Mouse (Mus musculus) limb, embryonic 11.5 days (tissue): ENCODE data around the gene Pygo2. TPM values are rescaled to one million over a fixed set of nuclear protein-coding genes. Genes with fewer than 3 reads are reported as not detected.

Experiments
- ATAC-seq: fragments of 200-750 bp; cut with Nextera tagmentation; 2 replicates; pipeline ENCODE4 v1.8.0; 2017; ENCODE audit warnings: low read depth; ENCODE audit not compliant: insufficient number of reproducible peaks, low FRiP score, low TSS enrichment
- DNase-seq: peaks from one replicate; pipeline ENCODE4 v3.0.0-alpha.2; 2015; ENCODE audit warnings: low spot score
- H3K27ac ChIP-seq: fragments of 300-500 bp; sonication (generic); replicated peaks from 2 replicates; pipeline ENCODE4 v1.5.1; 2014; ENCODE audit warnings: low read depth, mild to moderate bottlenecking, low read length
- H3K27me3 ChIP-seq: fragments of 300-500 bp; sonication (generic); 2 replicates; pipeline ENCODE4 v1.6.1; 2014; ENCODE audit warnings: mild to moderate bottlenecking, low read length, mixed read lengths; ENCODE audit not compliant: control insufficient read depth, insufficient read depth
- H3K36me3 ChIP-seq: fragments of 300-500 bp; sonication (generic); 2 replicates; pipeline ENCODE4 v1.6.1; 2014; ENCODE audit warnings: mild to moderate bottlenecking, low read length, moderate library complexity, mixed read lengths; ENCODE audit not compliant: control insufficient read depth, insufficient read depth
- H3K4me1 ChIP-seq: fragments of 300-500 bp; sonication (generic); 2 replicates; pipeline ENCODE4 v1.6.1; 2014; ENCODE audit warnings: low read length, mixed read lengths; ENCODE audit not compliant: control insufficient read depth, insufficient read depth
- H3K4me2 ChIP-seq: fragments of 300-500 bp; sonication (generic); 2 replicates; pipeline ENCODE4 v1.6.1; 2014; ENCODE audit warnings: low read depth, mild to moderate bottlenecking, moderate library complexity; ENCODE audit not compliant: severe bottlenecking
- H3K4me3 ChIP-seq: fragments of 300-500 bp; sonication (generic); 2 replicates; pipeline ENCODE4 v1.5.1; 2014; ENCODE audit warnings: low read depth, low read length
- H3K9ac ChIP-seq: fragments of 300-500 bp; sonication (generic); 2 replicates; pipeline ENCODE4 v1.6.1; 2014; ENCODE audit warnings: mild to moderate bottlenecking, low read length
- H3K9me3 ChIP-seq: fragments of 300-500 bp; sonication (generic); 2 replicates; pipeline ENCODE4 v1.6.1; 2016; ENCODE audit warnings: low read length; ENCODE audit not compliant: control insufficient read depth
- WGBS: fragments of 180-500 bp; shearing (Covaris S2); extraction: QIAGEN DNeasy Blood & Tissue Kit; methylation state at CpG from one replicate; pipeline ENCODE4 v1.1.7; 2014; 5-methylcytosine and 5-hydroxymethylcytosine counted together
- polyA plus RNA-seq: library from polyadenylated mRNA; unstranded; fragments of >200 nt; fragmentation: Nextera tagmentation; extraction: Ambion mirVana; gene quantifications from 2 replicates; pipeline ENCODE4 v1.2.1, GENCODE M21; 2014

Pygo2 gene
- polyA plus RNA-seq, 1 experiment from 2014 or later: 64.3 TPM

DNA sequence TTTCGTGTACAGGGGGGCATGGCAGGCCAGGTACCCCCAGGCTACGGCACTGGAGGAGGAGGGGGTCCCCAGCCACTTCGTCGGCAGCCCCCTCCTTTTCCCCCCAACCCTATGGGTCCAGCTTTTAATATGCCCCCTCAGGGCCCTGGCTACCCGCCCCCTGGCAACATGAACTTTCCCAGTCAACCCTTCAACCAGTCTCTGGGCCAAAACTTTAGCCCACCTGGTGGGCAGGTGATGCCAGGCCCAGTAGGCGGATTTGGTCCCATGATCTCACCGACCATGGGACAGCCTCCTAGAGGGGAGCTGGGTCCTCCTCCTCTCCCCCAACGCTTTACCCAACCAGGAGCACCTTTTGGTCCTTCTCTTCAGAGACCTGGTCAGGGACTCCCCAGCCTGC lies 2.6 kb downstream of the Pygo2 start:
- H3K9me3 ChIP-seq: no peaks in the 10 kb centered on the region
- no peak overlapping the region for H3K9ac ChIP-seq
- H3K27me3 ChIP-seq: no peaks in the 10 kb centered on the region
- H3K4me2 ChIP-seq: no peak overlapping the region
- DNase-seq: no peak
- peaks cover 6% of the 10 kb centered on the region; the same call in 1 of the 2 replicates for H3K36me3 ChIP-seq
- peaks cover 15% of the 10 kb centered on the region for H3K4me1 ChIP-seq
- H3K27ac ChIP-seq: no peak overlapping the region
- no peak overlapping the region for H3K4me3 ChIP-seq
- ATAC-seq: no peak
- WGBS: 93% methylated on average over 8 of the region's 8 CpGs

DNA sequence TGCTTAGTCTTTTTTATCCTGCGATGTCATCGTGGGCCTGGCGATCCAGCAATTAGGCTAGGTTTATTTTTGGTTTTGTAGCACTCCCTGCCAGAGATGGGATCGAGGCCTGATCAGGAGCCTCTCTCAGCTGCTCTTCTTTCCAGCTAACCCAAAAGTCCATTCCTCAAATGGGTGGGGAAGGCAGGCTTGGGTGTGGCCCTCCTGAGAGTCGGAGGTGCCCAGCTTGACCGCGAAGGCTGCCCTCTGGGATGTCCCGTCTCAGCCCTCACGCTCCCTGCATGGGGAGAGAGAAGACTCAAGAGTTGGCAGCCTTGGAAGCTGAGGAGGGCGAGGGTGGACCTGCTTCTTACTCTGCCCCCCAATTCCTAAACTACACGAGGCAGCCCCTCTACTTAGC lies 4.5 kb downstream of the Pygo2 start:
- no peak for ATAC-seq
- H3K4me1 ChIP-seq: peaks cover 15% of the 10 kb centered on the region
- H3K36me3 ChIP-seq: peaks cover 6% of the 10 kb centered on the region; the same call in 1 of the 2 replicates
- no peaks in the 10 kb centered on the region for H3K9me3 ChIP-seq
- H3K27ac ChIP-seq: no peak overlapping the region; the same call in 1 of the 2 replicates
- H3K4me3 ChIP-seq: no peak overlapping the region
- H3K4me2 ChIP-seq: no peak overlapping the region
- DNase-seq: no peak
- no peak overlapping the region for H3K9ac ChIP-seq
- H3K27me3 ChIP-seq: no peaks in the 10 kb centered on the region
- WGBS: 91% methylated on average over 11 of the region's 11 CpGs

DNA sequence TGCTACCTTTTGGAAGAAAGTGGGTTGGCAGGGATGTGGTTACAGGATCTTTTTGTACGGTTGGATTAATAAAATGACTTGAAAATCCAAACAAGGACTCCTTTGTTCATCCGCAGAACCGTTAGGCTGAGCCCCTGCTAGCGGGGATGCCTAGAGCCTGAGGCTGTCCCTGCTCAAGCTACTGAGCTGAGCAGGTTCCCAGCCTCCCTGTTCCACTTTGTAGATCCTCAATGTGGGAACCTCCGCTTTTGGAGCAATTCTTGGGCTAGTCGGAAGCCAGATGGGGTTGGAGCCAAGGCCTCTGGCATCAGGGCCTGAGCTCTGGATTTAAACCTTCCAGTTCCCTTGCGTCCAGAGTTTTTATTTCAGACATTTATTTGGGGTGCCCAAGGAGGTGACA lies 5.0 kb downstream of the Pygo2 start:
- no peak overlapping the region; the same call in 1 of the 2 replicates for H3K27ac ChIP-seq
- H3K4me2 ChIP-seq: no peak overlapping the region
- no peaks in the 10 kb centered on the region for H3K9me3 ChIP-seq
- no peak overlapping the region for H3K9ac ChIP-seq
- H3K36me3 ChIP-seq: peaks cover 8% of the 10 kb centered on the region; the same call in 1 of the 2 replicates
- peaks cover 15% of the 10 kb centered on the region for H3K4me1 ChIP-seq
- no peak for ATAC-seq
- H3K4me3 ChIP-seq: no peak overlapping the region
- 77% methylated on average over 7 of the region's 7 CpGs for WGBS
- H3K27me3 ChIP-seq: no peaks in the 10 kb centered on the region
- DNase-seq: no peak

DNA sequence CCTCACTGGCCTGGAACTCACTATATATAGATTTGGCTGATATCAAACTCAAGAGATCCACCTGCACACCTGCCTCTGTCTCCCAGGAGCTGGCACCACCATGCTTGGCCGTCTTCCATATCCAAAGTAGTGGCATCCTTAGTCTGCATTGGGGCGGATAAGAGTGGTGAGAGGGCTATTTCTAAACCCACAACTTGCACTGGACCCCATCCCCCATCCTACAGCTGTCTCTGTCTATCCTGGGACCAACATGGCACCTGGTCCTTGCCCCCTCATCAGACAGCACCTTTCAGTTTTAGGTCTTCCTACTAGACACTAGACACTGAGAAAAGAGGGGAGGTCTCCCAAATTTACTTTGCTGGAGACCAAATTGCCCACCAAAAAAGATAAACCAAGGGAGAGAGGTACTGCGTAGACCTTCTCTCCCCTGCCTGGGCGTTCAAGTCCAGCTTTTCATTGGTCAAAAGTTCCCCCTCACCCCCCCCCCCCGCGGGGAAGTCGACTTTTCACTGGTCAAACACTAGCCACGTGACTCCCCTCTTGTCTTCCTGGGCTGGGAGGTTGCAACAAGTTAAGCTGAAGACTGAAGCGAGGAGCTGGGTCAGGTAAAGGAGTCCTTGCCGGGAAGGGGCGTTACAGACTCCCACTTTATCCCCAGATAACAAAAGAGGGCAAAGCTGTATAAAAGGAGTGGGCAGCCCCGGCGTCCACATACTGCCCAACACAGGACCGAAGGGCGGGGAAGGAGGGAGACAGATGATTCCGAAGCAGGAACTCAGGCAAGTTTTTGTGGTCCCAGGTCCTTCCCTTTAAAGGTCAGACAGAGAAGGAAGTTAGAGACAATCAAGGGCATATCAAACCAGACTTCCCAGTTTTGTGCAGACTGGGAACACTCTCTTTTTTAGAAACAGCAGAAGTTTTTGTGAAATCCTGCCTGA lies 6.4 kb downstream of the Pygo2 start, which contains the start of gene Pbxip1:
Gene Pbxip1 (plus strand): TSS at position 531 of the 938 bp plus-strand sequence.
- Histone ChIP-seq H3K27me3 (no peaks in the 10 kb centered on the region), H3K36me3 (peaks cover 8% of the 10 kb centered on the region; the same call in 1 of the 2 replicates), H3K9me3 (no peaks in the 10 kb centered on the region), H3K27ac (0 out of 2 replicates have a peak within 1 kb of the TSS, but pooled peaks have one; percentile 0), H3K4me3 (peak within 1 kb of the TSS; percentile 44), H3K4me2 (peak within 1 kb of the TSS; percentile 53), H3K9ac (peak within 1 kb of the TSS; percentile 55; the same call in 1 of the 2 replicates), H3K4me1 (peaks cover 9% of the 10 kb centered on the region)
- ATAC-seq: peak; percentile 82
- WGBS: 6% methylated on average over 16 of the region's 16 CpGs
- DNase-seq: peak; percentile 77

DNA sequence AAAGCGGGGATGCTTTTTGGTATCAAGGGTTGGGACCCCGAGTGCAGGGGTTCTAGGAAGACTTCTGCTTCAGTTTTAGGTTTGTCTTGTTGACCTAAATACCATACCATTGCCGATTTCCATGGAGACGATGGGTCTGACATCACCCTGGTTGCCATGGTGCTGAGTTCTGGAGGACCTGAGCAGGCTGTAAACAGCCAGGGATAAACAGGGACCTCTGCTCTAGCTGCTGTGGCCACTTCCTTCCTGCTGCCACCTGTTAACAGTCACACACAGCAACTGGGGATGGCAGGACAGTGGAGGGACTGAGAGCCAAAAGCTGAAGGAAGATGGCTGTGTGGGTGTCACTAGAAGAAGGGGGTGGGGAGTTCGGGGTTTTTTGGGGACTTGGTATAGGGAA lies 7.3 kb downstream of the Pygo2 start:
- no peak for ATAC-seq
- Histone ChIP-seq H3K4me1 (peaks cover 8% of the 10 kb centered on the region), H3K9ac (peak overlapping the region; percentile 28; the same call in 1 of the 2 replicates), H3K36me3 (peaks cover 8% of the 10 kb centered on the region; the same call in 1 of the 2 replicates), H3K4me3 (peak overlapping the region; percentile 44), H3K9me3 (no peaks in the 10 kb centered on the region), H3K4me2 (peak overlapping the region; percentile 53), H3K27me3 (no peaks in the 10 kb centered on the region), H3K27ac (0 out of 2 replicates have a peak overlapping the region, but pooled peaks have one; percentile 0)
- DNase-seq: peak; percentile 46
- WGBS: 34% methylated on average over 5 of the region's 5 CpGs

DNA sequence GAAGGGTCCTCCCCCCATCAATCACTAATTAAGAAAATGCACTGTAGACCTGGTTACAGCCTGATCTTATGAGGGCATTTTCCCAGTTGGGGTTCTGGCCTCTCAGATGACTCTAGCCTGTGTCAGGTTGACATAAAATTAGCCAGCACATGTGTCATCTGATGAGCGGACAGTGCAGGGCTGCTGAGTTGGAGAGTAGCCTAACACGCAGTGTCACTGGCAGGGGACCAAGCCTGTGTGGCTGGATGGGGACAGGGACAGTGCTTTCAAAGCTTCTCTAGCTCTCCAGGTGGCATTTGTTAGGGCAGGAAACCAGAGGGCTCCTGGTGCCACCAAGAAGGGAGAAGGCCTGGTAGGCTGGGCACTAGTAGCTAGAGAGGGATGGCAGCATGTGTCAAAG lies 10.7 kb downstream of the Pygo2 start:
- 96% methylated on average over 2 of the region's 2 CpGs for WGBS
- Histone ChIP-seq H3K9me3 (no peaks in the 10 kb centered on the region), H3K4me2 (no peak overlapping the region), H3K27me3 (no peaks in the 10 kb centered on the region), H3K4me3 (no peak overlapping the region), H3K27ac (no peak overlapping the region), H3K4me1 (peaks cover 8% of the 10 kb centered on the region), H3K36me3 (peaks cover 7% of the 10 kb centered on the region; the same call in 1 of the 2 replicates), H3K9ac (no peak overlapping the region)
- no peak for DNase-seq
- no peak for ATAC-seq

DNA sequence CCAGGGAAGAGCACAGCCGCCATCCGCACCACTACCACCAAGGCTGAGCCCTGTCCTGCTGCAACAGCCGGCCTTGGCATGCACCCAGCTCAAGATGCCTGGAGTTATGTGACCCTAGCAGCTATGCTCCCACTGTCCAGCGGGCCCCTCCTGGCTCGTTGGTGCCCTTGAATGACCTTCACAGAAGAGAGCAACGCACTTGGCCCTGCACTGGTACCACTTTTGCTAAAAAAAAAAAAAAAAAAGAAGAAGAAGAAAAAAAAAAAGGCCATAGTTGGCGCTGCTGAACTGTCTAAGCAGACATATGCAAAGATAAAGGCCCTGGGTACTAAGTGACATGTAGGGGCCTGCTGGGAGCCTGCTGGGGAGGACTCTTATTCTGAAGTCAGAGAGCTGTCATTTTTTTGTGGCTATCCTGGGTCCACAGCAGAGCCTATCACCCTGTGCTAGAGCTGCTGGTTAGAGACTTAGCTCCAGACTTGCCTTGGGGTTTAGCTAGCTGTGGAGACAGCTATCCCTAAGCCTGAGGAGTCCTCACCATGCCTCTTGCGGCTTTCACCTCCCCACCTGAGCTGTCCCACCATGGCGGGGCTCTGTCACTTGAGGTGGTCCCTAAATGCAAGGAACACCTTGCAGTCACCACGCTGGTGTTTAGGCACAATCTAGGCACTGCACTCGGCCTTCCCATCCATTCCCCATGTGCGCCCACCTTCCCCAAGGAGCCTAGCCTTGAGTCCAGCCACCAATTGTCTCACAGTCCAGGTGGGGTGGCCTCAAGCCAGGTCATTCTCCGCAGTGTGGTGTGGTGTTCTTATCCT lies 18.9 kb downstream of the Pygo2 start:
- H3K4me2 ChIP-seq: no peak overlapping the region
- 74% methylated on average over 13 of the region's 13 CpGs for WGBS
- no peaks in the 10 kb centered on the region for H3K9me3 ChIP-seq
- H3K4me3 ChIP-seq: no peak overlapping the region
- DNase-seq: no peak
- 0 out of 2 replicates have a peak, but pooled peaks cover 3% of the 10 kb centered on the region for H3K36me3 ChIP-seq
- H3K4me1 ChIP-seq: no peaks in the 10 kb centered on the region
- H3K9ac ChIP-seq: no peak overlapping the region
- no peak overlapping the region for H3K27ac ChIP-seq
- ATAC-seq: no peak
- no peaks in the 10 kb centered on the region for H3K27me3 ChIP-seq

DNA sequence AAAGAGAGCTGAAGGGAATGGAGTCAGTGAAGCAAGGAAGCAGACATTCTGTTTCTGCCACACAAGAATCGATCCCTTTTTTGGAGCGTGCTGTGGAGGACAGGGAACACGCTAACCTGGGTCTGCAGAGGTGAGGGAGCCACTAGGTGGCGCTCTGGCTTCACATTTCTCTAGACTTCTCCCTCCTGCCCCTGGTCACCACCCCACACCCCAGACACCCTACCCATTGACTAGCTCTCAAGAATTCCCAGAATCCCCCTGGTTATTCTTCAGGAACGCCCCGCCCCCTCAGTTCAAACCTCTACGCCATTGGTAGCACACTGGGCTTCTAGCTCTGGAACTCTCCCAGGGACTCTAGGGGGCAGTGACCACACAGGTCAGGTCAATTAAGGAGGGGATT lies 19.5 kb downstream of the Pygo2 start:
- Histone ChIP-seq H3K9me3 (no peaks in the 10 kb centered on the region), H3K36me3 (0 out of 2 replicates have a peak, but pooled peaks cover 3% of the 10 kb centered on the region), H3K4me1 (no peaks in the 10 kb centered on the region), H3K4me3 (no peak overlapping the region), H3K4me2 (no peak overlapping the region), H3K9ac (no peak overlapping the region), H3K27ac (no peak overlapping the region), H3K27me3 (no peaks in the 10 kb centered on the region)
- no peak; the same call in 1 of the 2 replicates for ATAC-seq
- WGBS: 58% methylated on average over 7 of the region's 7 CpGs
- DNase-seq: peak; percentile 77
